Mouse (Mus musculus) hindbrain, embryonic 12.5 days (tissue): ENCODE results near the gene Zbtb9. TPM values are rescaled to one million over a fixed set of nuclear protein-coding genes. Genes with fewer than 3 reads are reported as not detected.

Source experiments
- ATAC-seq: fragments of 200-750 bp; cut with Nextera tagmentation; 2 replicates; pipeline ENCODE4 v1.8.0; 2017; ENCODE audit warnings: moderate TSS enrichment; ENCODE audit not compliant: low FRiP score
- H3K27ac ChIP-seq: fragments of 300-500 bp; sonication (generic); 2 replicates; pipeline ENCODE4 v1.5.1; 2016; ENCODE audit warnings: mild to moderate bottlenecking
- H3K27me3 ChIP-seq: fragments of 300-500 bp; sonication (generic); 2 replicates; pipeline ENCODE4 v1.6.1; 2016; ENCODE audit warnings: mild to moderate bottlenecking
- H3K36me3 ChIP-seq: fragments of 300-500 bp; sonication (generic); 2 replicates; pipeline ENCODE4 v1.6.1; 2016; ENCODE audit warnings: mild to moderate bottlenecking
- H3K4me1 ChIP-seq: fragments of 300-500 bp; sonication (generic); 2 replicates; pipeline ENCODE4 v1.6.1; 2016
- H3K4me2 ChIP-seq: fragments of 300-500 bp; sonication (generic); replicated peaks from 2 replicates; pipeline ENCODE4 v1.6.1; 2016; ENCODE audit warnings: mild to moderate bottlenecking
- H3K4me3 ChIP-seq: fragments of 300-500 bp; sonication (generic); 2 replicates; pipeline ENCODE4 v1.5.1; 2016; ENCODE audit warnings: mild to moderate bottlenecking
- H3K9ac ChIP-seq: fragments of 300-500 bp; sonication (generic); 2 replicates; pipeline ENCODE4 v1.6.1; 2016; ENCODE audit warnings: mild to moderate bottlenecking, moderate library complexity
- H3K9me3 ChIP-seq: fragments of 300-500 bp; sonication (generic); replicated peaks from 2 replicates; pipeline ENCODE4 v1.6.1; 2016; ENCODE audit warnings: mild to moderate bottlenecking
- WGBS: fragments of 180-500 bp; shearing (Covaris S2); methylation state at CpG from one replicate; pipeline ENCODE4 v1.1.7; 2016; 5-methylcytosine and 5-hydroxymethylcytosine counted together
- polyA plus RNA-seq: library from polyadenylated mRNA; unstranded; fragments of >200 nt; fragmentation: Nextera tagmentation; extraction: Ambion mirVana; gene quantifications from 2 replicates; pipeline ENCODE4 v1.2.1, GENCODE M21; 2016

Zbtb9 gene
- polyA plus RNA-seq, 1 experiment from 2014 or later = 19.4 TPM

- Histone ChIP-seq H3K27ac (no peak overlapping the region), H3K9ac (no peak overlapping the region), H3K9me3 (no peaks in the 10 kb centered on the region), H3K4me1 (peaks cover 7% of the 10 kb centered on the region), H3K4me3 (no peak overlapping the region), H3K27me3 (peaks cover 6% of the 10 kb centered on the region; the same call in 1 of the 2 replicates), H3K4me2 (no peak overlapping the region), H3K36me3 (no peaks in the 10 kb centered on the region)
- ATAC-seq = no peak
- 93% methylated on average over 2 of the region's 2 CpGs for WGBS
These were observed 35.3 kb downstream of the Zbtb9 start for GRCm38 (mm10) chr17:27008277-27008676.

- Histone ChIP-seq H3K4me1 (peaks cover 7% of the 10 kb centered on the region; the same call in 1 of the 2 replicates), H3K4me3 (no peak overlapping the region), H3K27ac (no peak overlapping the region), H3K9me3 (no peaks in the 10 kb centered on the region), H3K4me2 (no peak overlapping the region), H3K36me3 (no peaks in the 10 kb centered on the region), H3K9ac (no peak overlapping the region), H3K27me3 (no peaks in the 10 kb centered on the region)
- no peak for ATAC-seq
- WGBS = 90% methylated on average over 10 of the region's 10 CpGs
These were observed 38.2 kb downstream of the Zbtb9 start for GRCm38 (mm10) chr17:27011167-27011566.

GRCm38 (mm10) chr17:27011998-27012672 is 39.2 kb downstream of the Zbtb9 start:
- peaks cover 7% of the 10 kb centered on the region; the same call in 1 of the 2 replicates for H3K4me1 ChIP-seq
- no peaks in the 10 kb centered on the region for H3K9me3 ChIP-seq
- no peak for ATAC-seq
- no peak overlapping the region for H3K27ac ChIP-seq
- H3K36me3 ChIP-seq = no peaks in the 10 kb centered on the region
- no peak overlapping the region for H3K4me2 ChIP-seq
- H3K4me3 ChIP-seq = no peak overlapping the region
- H3K27me3 ChIP-seq = no peaks in the 10 kb centered on the region
- H3K9ac ChIP-seq = no peak overlapping the region
- WGBS = 64% methylated on average over 14 of the region's 14 CpGs

GRCm38 (mm10) chr17:27012909-27013308 is 39.9 kb downstream of the Zbtb9 start:
- Histone ChIP-seq H3K4me2 (no peak overlapping the region), H3K9me3 (no peaks in the 10 kb centered on the region), H3K9ac (no peak overlapping the region), H3K27ac (no peak overlapping the region), H3K36me3 (no peaks in the 10 kb centered on the region), H3K4me3 (no peak overlapping the region), H3K27me3 (no peaks in the 10 kb centered on the region), H3K4me1 (peaks cover 11% of the 10 kb centered on the region; the same call in 1 of the 2 replicates)
- WGBS = 42% methylated on average over 6 of the region's 6 CpGs
- ATAC-seq = no peak

- Histone ChIP-seq H3K4me3 (peak overlapping the region; percentile 41), H3K9ac (peak overlapping the region; percentile 49), H3K4me1 (peaks cover 13% of the 10 kb centered on the region), H3K27me3 (no peaks in the 10 kb centered on the region), H3K27ac (peak overlapping the region; percentile 49), H3K36me3 (peaks cover 35% of the 10 kb centered on the region), H3K4me2 (peak overlapping the region; percentile 63), H3K9me3 (no peaks in the 10 kb centered on the region)
- WGBS = 9% methylated on average over 34 of the region's 34 CpGs
- peak; percentile 75 for ATAC-seq
These were observed 44.9 kb downstream of the Zbtb9 start for GRCm38 (mm10) chr17:27017564-27018499.

- Histone ChIP-seq H3K27me3 (no peaks in the 10 kb centered on the region), H3K4me3 (peak overlapping the region; percentile 41; the same call in 1 of the 2 replicates), H3K9me3 (no peaks in the 10 kb centered on the region), H3K27ac (peak overlapping the region; percentile 49), H3K36me3 (peaks cover 43% of the 10 kb centered on the region), H3K4me2 (peak overlapping the region; percentile 63), H3K4me1 (peaks cover 10% of the 10 kb centered on the region), H3K9ac (peak overlapping the region; percentile 44)
- 32% methylated on average over 12 of the region's 12 CpGs for WGBS
- peak; percentile 11; the same call in 1 of the 2 replicates for ATAC-seq
These were observed 45.7 kb downstream of the Zbtb9 start for GRCm38 (mm10) chr17:27018555-27019196.

- WGBS = 98% methylated on average over 14 of the region's 14 CpGs
- Histone ChIP-seq H3K27ac (no peak overlapping the region), H3K27me3 (no peaks in the 10 kb centered on the region), H3K9ac (no peak overlapping the region), H3K4me3 (no peak overlapping the region), H3K9me3 (no peaks in the 10 kb centered on the region), H3K36me3 (peaks cover 66% of the 10 kb centered on the region), H3K4me1 (peaks cover 10% of the 10 kb centered on the region), H3K4me2 (no peak overlapping the region)
- ATAC-seq = no peak
These were observed 48.1 kb downstream of the Zbtb9 start for GRCm38 (mm10) chr17:27021076-27021475.

- Histone ChIP-seq H3K4me3 (no peak overlapping the region), H3K27me3 (no peaks in the 10 kb centered on the region), H3K4me1 (peaks cover 10% of the 10 kb centered on the region), H3K4me2 (no peak overlapping the region), H3K36me3 (peaks cover 69% of the 10 kb centered on the region), H3K9me3 (no peaks in the 10 kb centered on the region), H3K27ac (no peak overlapping the region), H3K9ac (no peak overlapping the region)
- 98% methylated on average over 9 of the region's 9 CpGs for WGBS
- no peak for ATAC-seq
These were observed 48.8 kb downstream of the Zbtb9 start for GRCm38 (mm10) chr17:27021736-27022135.

- H3K9ac ChIP-seq = no peak overlapping the region; the same call in 1 of the 2 replicates
- H3K4me1 ChIP-seq = peaks cover 14% of the 10 kb centered on the region
- no peak overlapping the region for H3K4me2 ChIP-seq
- H3K27me3 ChIP-seq = no peaks in the 10 kb centered on the region
- no peak overlapping the region for H3K4me3 ChIP-seq
- no peak overlapping the region for H3K27ac ChIP-seq
- 88% methylated on average over 4 of the region's 4 CpGs for WGBS
- H3K9me3 ChIP-seq = no peaks in the 10 kb centered on the region
- ATAC-seq = no peak
- H3K36me3 ChIP-seq = peaks cover 69% of the 10 kb centered on the region
These were observed 50.4 kb downstream of the Zbtb9 start for GRCm38 (mm10) chr17:27023342-27023741.

GRCm38 (mm10) chr17:27025326-27025902 is 52.4 kb downstream of the Zbtb9 start:
- no peak for ATAC-seq
- Histone ChIP-seq H3K4me3 (no peak overlapping the region), H3K36me3 (peaks cover 59% of the 10 kb centered on the region), H3K27ac (no peak overlapping the region), H3K4me1 (peaks cover 15% of the 10 kb centered on the region), H3K27me3 (no peaks in the 10 kb centered on the region), H3K9me3 (no peaks in the 10 kb centered on the region), H3K9ac (no peak overlapping the region), H3K4me2 (no peak overlapping the region)
- WGBS = 96% methylated on average over 17 of the region's 17 CpGs

- Histone ChIP-seq H3K4me3 (no peak overlapping the region), H3K9me3 (no peaks in the 10 kb centered on the region), H3K27me3 (no peaks in the 10 kb centered on the region), H3K36me3 (peaks cover 53% of the 10 kb centered on the region), H3K9ac (no peak overlapping the region), H3K4me1 (peaks cover 15% of the 10 kb centered on the region), H3K27ac (no peak overlapping the region), H3K4me2 (no peak overlapping the region)
- 93% methylated on average over 3 of the region's 3 CpGs for WGBS
- no peak for ATAC-seq
These were observed 53.0 kb downstream of the Zbtb9 start for GRCm38 (mm10) chr17:27025951-27026350.
